Mouse (Mus musculus): ENCODE results near the gene Kif21b. TPM values are rescaled to one million over a fixed set of nuclear protein-coding genes. Genes with fewer than 3 reads are reported as not detected.

Kif21b gene
- polyA plus RNA-seq, 1 experiment from 2014 or later, result 5.6 TPM

- WGBS, result 1% methylated on average over 43 of the region's 43 CpGs
- Histone ChIP-seq H3K9ac (peak overlapping the region; percentile 87), H3K36me3 (no peaks in the 10 kb centered on the region), H3K9me3 (no peaks in the 10 kb centered on the region), H3K4me3 (peak overlapping the region; percentile 85), H3K4me2 (replicated peaks) (peak overlapping the region; percentile 87), H3K4me1 (peaks cover 83% of the 10 kb centered on the region), H3K27ac (peak overlapping the region; percentile 55), H3K27me3 (no peaks in the 10 kb centered on the region)
- peak; percentile 38 for ATAC-seq (ENCODE audit: low FRiP score, low read depth)
Measured at GRCm38 (mm10) chr1:136131603-136132291, 558 bp downstream of the Kif21b start.

DNA sequence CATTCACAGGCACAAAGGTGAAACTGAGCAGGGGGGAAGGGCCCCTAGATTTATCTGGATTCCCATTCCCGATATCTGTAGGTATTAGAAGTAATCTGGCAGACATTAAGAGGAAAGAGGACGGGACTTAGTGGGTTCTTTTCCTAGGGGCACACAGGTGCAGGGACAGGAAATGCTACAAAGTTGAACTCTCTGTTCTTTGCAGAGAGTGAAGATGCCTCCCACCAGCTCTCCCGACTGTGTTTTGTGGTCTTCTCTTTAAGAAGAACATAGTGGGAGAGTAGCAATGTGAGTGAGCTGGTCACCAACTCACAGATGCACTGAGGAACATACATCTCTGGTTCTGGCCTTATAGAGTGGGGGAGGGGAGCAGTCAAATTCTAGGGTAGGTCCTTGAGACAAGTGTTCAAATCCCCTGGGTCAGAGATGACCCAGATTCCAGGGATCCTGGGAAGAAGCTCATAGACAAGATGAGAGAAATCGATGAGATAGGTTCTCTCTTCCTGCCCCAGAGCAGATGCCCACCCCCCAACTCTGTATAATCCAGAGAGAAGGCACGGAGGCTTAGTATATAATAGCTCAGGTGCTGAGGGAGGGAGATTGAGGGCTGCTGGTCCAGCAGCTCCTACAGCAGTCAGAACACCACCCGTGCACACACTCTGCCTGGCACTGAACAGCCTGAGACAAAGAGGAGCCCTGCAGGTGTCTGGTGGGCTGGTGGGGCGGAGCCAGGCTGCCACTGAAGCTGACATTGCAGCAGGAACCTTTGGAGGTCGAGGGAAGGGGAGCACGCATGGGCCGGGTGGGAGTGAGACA lies 1.4 kb downstream of the Kif21b start:
- Histone ChIP-seq H3K9me3 (no peaks in the 10 kb centered on the region), H3K4me2 (replicated peaks) (peak overlapping the region; percentile 87), H3K36me3 (no peaks in the 10 kb centered on the region), H3K4me1 (peaks cover 91% of the 10 kb centered on the region), H3K27ac (no peak overlapping the region), H3K27me3 (no peaks in the 10 kb centered on the region), H3K9ac (peak overlapping the region; percentile 87), H3K4me3 (peak overlapping the region; percentile 85)
- WGBS, result 29% methylated on average over 10 of the region's 10 CpGs
- no peak for ATAC-seq (ENCODE audit: low FRiP score, low read depth)

GRCm38 (mm10) chr1:136133570-136134240 lies 2.5 kb downstream of the Kif21b start:
- Histone ChIP-seq H3K9me3 (no peaks in the 10 kb centered on the region), H3K4me2 (replicated peaks) (peak overlapping the region; percentile 87), H3K27ac (0 out of 2 replicates have a peak overlapping the region, but pooled peaks have one; percentile 10), H3K36me3 (no peaks in the 10 kb centered on the region), H3K9ac (peak overlapping the region; percentile 39; the same call in 1 of the 2 replicates), H3K4me1 (peaks cover 93% of the 10 kb centered on the region), H3K27me3 (no peaks in the 10 kb centered on the region), H3K4me3 (peak overlapping the region; percentile 85)
- no peak for ATAC-seq (ENCODE audit: low FRiP score, low read depth)
- WGBS, result 28% methylated on average over 13 of the region's 13 CpGs

- H3K27me3 ChIP-seq, result no peaks in the 10 kb centered on the region
- no peak overlapping the region for H3K4me3 ChIP-seq
- H3K36me3 ChIP-seq, result no peaks in the 10 kb centered on the region
- no peaks in the 10 kb centered on the region for H3K9me3 ChIP-seq
- H3K4me1 ChIP-seq, result peaks cover 93% of the 10 kb centered on the region
- H3K4me2 ChIP-seq (replicated peaks), result no peak overlapping the region
- no peak overlapping the region for H3K27ac ChIP-seq
- no peak overlapping the region for H3K9ac ChIP-seq
- no peak for ATAC-seq (ENCODE audit: low FRiP score, low read depth)
- WGBS, result 53% methylated on average over 2 of the region's 2 CpGs
Measured at GRCm38 (mm10) chr1:136134547-136134946, 3.4 kb downstream of the Kif21b start.

DNA sequence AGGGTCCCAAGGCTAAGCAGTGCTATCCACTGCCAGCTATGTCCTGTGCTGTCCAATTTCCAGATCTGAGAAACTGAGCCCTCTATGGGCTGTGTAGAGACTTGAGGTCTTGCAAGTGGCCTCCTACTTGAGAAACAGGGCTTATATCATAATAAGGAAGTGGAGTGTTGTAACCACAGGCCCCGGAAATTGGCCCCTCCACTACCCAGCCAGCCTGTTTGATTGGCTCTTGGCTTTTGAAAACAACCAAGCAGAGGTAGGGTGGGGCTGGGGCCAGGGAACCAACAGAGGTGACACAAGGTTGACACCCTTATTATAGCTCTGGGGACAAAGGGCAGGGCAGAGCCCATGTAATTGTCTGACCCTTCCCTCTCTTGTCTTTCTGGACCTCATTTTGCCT lies 3.9 kb downstream of the Kif21b start:
- Histone ChIP-seq H3K27ac (no peak overlapping the region), H3K4me1 (peaks cover 93% of the 10 kb centered on the region), H3K9me3 (no peaks in the 10 kb centered on the region), H3K36me3 (no peaks in the 10 kb centered on the region), H3K27me3 (no peaks in the 10 kb centered on the region), H3K4me3 (no peak overlapping the region), H3K4me2 (replicated peaks) (no peak overlapping the region), H3K9ac (no peak overlapping the region)
- 35% methylated on average over 1 of the region's 1 CpGs for WGBS
- no peak for ATAC-seq (ENCODE audit: low FRiP score, low read depth)

DNA sequence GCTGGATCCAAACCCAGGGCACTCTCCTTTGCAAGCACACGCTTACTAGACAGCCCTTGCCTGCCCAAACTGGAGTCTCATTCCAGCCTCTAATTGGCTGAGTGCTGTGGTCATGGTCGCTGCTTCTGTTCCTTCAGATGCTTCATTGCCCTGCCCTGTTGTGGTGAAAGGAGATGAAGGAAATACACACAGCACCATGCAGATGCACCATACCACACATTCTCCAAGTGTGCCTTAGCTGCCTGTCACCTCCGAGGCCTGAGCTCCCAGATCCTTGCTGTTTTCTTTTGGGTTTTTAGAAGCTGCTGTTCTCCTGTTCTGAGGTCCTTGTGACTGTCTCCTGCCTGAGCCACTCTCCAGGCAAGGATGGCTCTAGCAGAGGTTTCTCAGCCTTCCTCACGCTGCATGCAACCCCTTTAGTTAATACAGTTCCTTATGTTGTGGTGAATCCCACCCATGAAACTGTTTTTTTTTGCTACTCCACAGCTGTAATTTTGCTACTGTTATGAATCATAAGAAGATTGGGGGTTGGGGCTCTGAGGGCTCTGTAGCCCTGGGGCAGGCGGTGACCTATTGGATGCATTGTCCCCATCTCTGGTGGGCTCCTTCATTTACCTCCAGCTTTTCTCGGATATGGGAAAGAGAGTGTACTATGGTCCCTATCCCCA lies 4.7 kb downstream of the Kif21b start:
- WGBS, result 67% methylated on average over 6 of the region's 6 CpGs

GRCm38 (mm10) chr1:136136547-136136946 lies 5.4 kb downstream of the Kif21b start:
- Histone ChIP-seq H3K4me3 (no peak overlapping the region), H3K36me3 (no peaks in the 10 kb centered on the region), H3K27ac (peak overlapping the region; percentile 73), H3K4me1 (peaks cover 95% of the 10 kb centered on the region), H3K9me3 (no peaks in the 10 kb centered on the region), H3K27me3 (no peaks in the 10 kb centered on the region), H3K9ac (peak overlapping the region; percentile 25; the same call in 1 of the 2 replicates), H3K4me2 (replicated peaks) (peak overlapping the region; percentile 28)
- 33% methylated on average over 4 of the region's 4 CpGs for WGBS
- ATAC-seq (ENCODE audit: low FRiP score, low read depth), result peak; percentile 5; the same call in 1 of the 2 replicates

More for the DNA sequence above, 4.7 kb downstream of the Kif21b start:
- peaks cover 92% of the 10 kb centered on the region for H3K4me1 ChIP-seq
- H3K4me3 ChIP-seq, result no peak overlapping the region
- peak overlapping the region; percentile 73; the same call in 1 of the 2 replicates for H3K27ac ChIP-seq
- 0 out of 2 replicates have a peak overlapping the region, but pooled peaks have one; percentile 8 for H3K9ac ChIP-seq
- no peaks in the 10 kb centered on the region for H3K36me3 ChIP-seq
- H3K27me3 ChIP-seq, result no peaks in the 10 kb centered on the region
- H3K4me2 ChIP-seq (replicated peaks), result peak overlapping the region; percentile 28; the same call in 1 of the 2 replicates
- ATAC-seq (ENCODE audit: low FRiP score, low read depth), result no peak
- no peaks in the 10 kb centered on the region for H3K9me3 ChIP-seq

DNA sequence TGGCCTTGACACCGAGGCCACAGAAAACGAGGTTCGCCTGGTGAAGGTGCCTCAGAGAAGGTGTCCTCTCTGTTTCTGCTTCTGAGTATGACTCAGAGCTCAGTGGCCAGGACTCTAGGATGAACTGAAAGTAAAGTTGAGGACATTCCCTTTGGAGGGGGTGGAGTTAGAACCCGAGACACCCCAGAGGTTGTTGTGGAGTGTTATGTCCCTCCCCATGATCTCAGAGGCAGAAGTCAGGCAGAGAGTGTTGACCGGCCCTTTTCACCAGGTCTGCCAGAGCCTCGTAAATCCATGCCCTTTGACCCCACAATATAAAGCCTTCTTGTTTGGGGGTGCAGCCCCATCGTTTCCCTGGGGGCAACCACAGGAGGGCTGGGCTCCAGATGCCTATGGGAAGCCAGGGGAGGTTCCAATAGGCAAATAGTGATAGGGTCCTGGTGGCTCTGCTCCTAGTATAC lies 5.9 kb downstream of the Kif21b start:
- WGBS, result 21% methylated on average over 7 of the region's 7 CpGs

GRCm38 (mm10) chr1:136137575-136137974 lies 6.4 kb downstream of the Kif21b start:
- H3K9ac ChIP-seq, result 0 out of 2 replicates have a peak overlapping the region, but pooled peaks have one; percentile 32
- H3K4me3 ChIP-seq, result no peak overlapping the region
- WGBS, result under 1% methylated on average over 4 of the region's 4 CpGs
- H3K27ac ChIP-seq, result peak overlapping the region; percentile 73
- H3K9me3 ChIP-seq, result no peaks in the 10 kb centered on the region
- peaks cover 93% of the 10 kb centered on the region for H3K4me1 ChIP-seq
- peak overlapping the region; percentile 28 for H3K4me2 ChIP-seq (replicated peaks)
- no peaks in the 10 kb centered on the region for H3K36me3 ChIP-seq
- H3K27me3 ChIP-seq, result no peaks in the 10 kb centered on the region
- peak; percentile 16; the same call in 1 of the 2 replicates for ATAC-seq (ENCODE audit: low FRiP score, low read depth)

More for the DNA sequence above, 5.9 kb downstream of the Kif21b start:
- Histone ChIP-seq H3K4me3 (no peak overlapping the region), H3K27ac (peak overlapping the region; percentile 73), H3K36me3 (no peaks in the 10 kb centered on the region), H3K27me3 (no peaks in the 10 kb centered on the region), H3K4me1 (peaks cover 93% of the 10 kb centered on the region), H3K9me3 (no peaks in the 10 kb centered on the region), H3K4me2 (replicated peaks) (peak overlapping the region; percentile 28), H3K9ac (no peak overlapping the region; the same call in 1 of the 2 replicates)
- no peak for ATAC-seq (ENCODE audit: low FRiP score, low read depth)

GRCm38 (mm10) chr1:136138191-136138830 lies 7.1 kb downstream of the Kif21b start:
- H3K4me2 ChIP-seq (replicated peaks), result peak overlapping the region; percentile 28
- peaks cover 89% of the 10 kb centered on the region for H3K4me1 ChIP-seq
- 34% methylated on average over 10 of the region's 10 CpGs for whole genome bisulfite sequencing
- peak overlapping the region; percentile 32; the same call in 1 of the 2 replicates for H3K9ac ChIP-seq
- H3K27me3 ChIP-seq, result no peaks in the 10 kb centered on the region
- no peak overlapping the region for H3K4me3 ChIP-seq
- peak overlapping the region; percentile 73 for H3K27ac ChIP-seq
- H3K9me3 ChIP-seq, result no peaks in the 10 kb centered on the region
- no peak for ATAC-seq (ENCODE audit: low FRiP score, low read depth)
- H3K36me3 ChIP-seq, result no peaks in the 10 kb centered on the region

Data from limb, embryonic 13.5 days (tissue).